Mouse (Mus musculus): Measurements from ENCODE around the gene Nup160. TPM values are rescaled to one million over a fixed set of nuclear protein-coding genes. Genes with fewer than 3 reads are reported as not detected.

The Nup160 gene
- polyA plus RNA-seq, 1 experiment from 2014 or later: 43.4 TPM

- Histone ChIP-seq H3K4me3 (replicated peaks) (no peak overlapping the region), H3K27ac (no peak overlapping the region), H3K27me3 (replicated peaks) (no peaks in the 10 kb centered on the region), H3K4me1 (replicated peaks) (peaks cover 11% of the 10 kb centered on the region; the same call in 1 of the 2 replicates), H3K36me3 (peaks cover 34% of the 10 kb centered on the region), H3K4me2 (replicated peaks) (no peak overlapping the region), H3K9ac (no peak overlapping the region), H3K9me3 (no peaks in the 10 kb centered on the region)
- WGBS: 74% methylated on average over 6 of the region's 6 CpGs
- no peak for ATAC-seq
These were observed 72.9 kb downstream of the Nup160 start for GRCm38 (mm10) chr2:90749676-90750459.

GRCm38 (mm10) chr2:90753565-90753964, 76.5 kb downstream of the Nup160 start:
- Histone ChIP-seq H3K9me3 (no peaks in the 10 kb centered on the region), H3K36me3 (peaks cover 49% of the 10 kb centered on the region), H3K27ac (no peak overlapping the region), H3K4me2 (replicated peaks) (no peak overlapping the region), H3K4me1 (replicated peaks) (peaks cover 3% of the 10 kb centered on the region; the same call in 1 of the 2 replicates), H3K27me3 (replicated peaks) (no peaks in the 10 kb centered on the region), H3K4me3 (replicated peaks) (no peak overlapping the region), H3K9ac (no peak overlapping the region)
- ATAC-seq: no peak
- WGBS: 97% methylated on average over 2 of the region's 2 CpGs

- 97% methylated on average over 3 of the region's 3 CpGs for WGBS
- no peaks in the 10 kb centered on the region for H3K4me1 ChIP-seq (replicated peaks)
- no peak overlapping the region for H3K27ac ChIP-seq
- H3K9me3 ChIP-seq: no peaks in the 10 kb centered on the region
- no peak overlapping the region for H3K4me3 ChIP-seq (replicated peaks)
- H3K27me3 ChIP-seq (replicated peaks): no peaks in the 10 kb centered on the region
- H3K4me2 ChIP-seq (replicated peaks): no peak overlapping the region
- H3K36me3 ChIP-seq: peaks cover 52% of the 10 kb centered on the region
- no peak for ATAC-seq
- no peak overlapping the region for H3K9ac ChIP-seq
These were observed 77.2 kb downstream of the Nup160 start for GRCm38 (mm10) chr2:90754188-90754587.

GRCm38 (mm10) chr2:90765123-90765522, 88.1 kb downstream of the Nup160 start:
- Histone ChIP-seq H3K4me1 (replicated peaks) (no peaks in the 10 kb centered on the region), H3K9ac (no peak overlapping the region), H3K4me3 (replicated peaks) (no peak overlapping the region), H3K27me3 (replicated peaks) (no peaks in the 10 kb centered on the region), H3K27ac (no peak overlapping the region), H3K9me3 (no peaks in the 10 kb centered on the region), H3K36me3 (peaks cover 53% of the 10 kb centered on the region), H3K4me2 (replicated peaks) (no peak overlapping the region)
- no peak for ATAC-seq
- WGBS: 80% methylated on average over 3 of the region's 3 CpGs

GRCm38 (mm10) chr2:90781323-90781722, 104.3 kb downstream of the Nup160 start:
- ATAC-seq: no peak
- Histone ChIP-seq H3K27ac (no peak overlapping the region), H3K4me3 (replicated peaks) (no peak overlapping the region), H3K27me3 (replicated peaks) (no peaks in the 10 kb centered on the region), H3K4me1 (replicated peaks) (peaks cover 7% of the 10 kb centered on the region; the same call in 1 of the 2 replicates), H3K9ac (no peak overlapping the region), H3K9me3 (no peaks in the 10 kb centered on the region), H3K36me3 (peaks cover 28% of the 10 kb centered on the region), H3K4me2 (replicated peaks) (no peak overlapping the region)
- 37% methylated on average over 3 of the region's 3 CpGs for WGBS

GRCm38 (mm10) chr2:90781938-90782337, 104.9 kb downstream of the Nup160 start:
- H3K4me3 ChIP-seq (replicated peaks): no peak overlapping the region
- peaks cover 7% of the 10 kb centered on the region; the same call in 1 of the 2 replicates for H3K4me1 ChIP-seq (replicated peaks)
- no peak overlapping the region for H3K27ac ChIP-seq
- H3K36me3 ChIP-seq: peaks cover 25% of the 10 kb centered on the region
- H3K27me3 ChIP-seq (replicated peaks): no peaks in the 10 kb centered on the region
- H3K9ac ChIP-seq: no peak overlapping the region
- no peak overlapping the region for H3K4me2 ChIP-seq (replicated peaks)
- ATAC-seq: peak; percentile 7; the same call in 1 of the 2 replicates
- no peaks in the 10 kb centered on the region for H3K9me3 ChIP-seq
- 48% methylated on average over 2 of the region's 2 CpGs for WGBS

- Histone ChIP-seq H3K4me1 (replicated peaks) (peaks cover 7% of the 10 kb centered on the region; the same call in 1 of the 2 replicates), H3K9ac (peak within 1 kb of the TSS; percentile 47), H3K4me2 (replicated peaks) (peak within 1 kb of the TSS; percentile 92), H3K4me3 (replicated peaks) (peak within 1 kb of the TSS; percentile 47), H3K27ac (no peak within 1 kb of the TSS), H3K36me3 (peaks cover 24% of the 10 kb centered on the region), H3K27me3 (replicated peaks) (no peaks in the 10 kb centered on the region), H3K9me3 (no peaks in the 10 kb centered on the region)
- peak; percentile 72 for ATAC-seq
- 3% methylated on average over 11 of the region's 11 CpGs for WGBS
These were observed 105.4 kb downstream of the Nup160 start, which contains the start of gene Agbl2 for GRCm38 (mm10) chr2:90782458-90782857. Gene Agbl2, plus strand, starts transcription at chr2:90782727.

- WGBS: 2% methylated on average over 29 of the region's 29 CpGs
These were observed 106.0 kb downstream of the Nup160 start for GRCm38 (mm10) chr2:90782901-90783486.

More at GRCm38 (mm10) chr2:90782901-90783486, 106.0 kb downstream of the Nup160 start:
- Histone ChIP-seq H3K27ac (no peak overlapping the region), H3K27me3 (replicated peaks) (no peaks in the 10 kb centered on the region), H3K4me1 (replicated peaks) (peaks cover 7% of the 10 kb centered on the region; the same call in 1 of the 2 replicates), H3K36me3 (peaks cover 19% of the 10 kb centered on the region), H3K4me2 (replicated peaks) (peak overlapping the region; percentile 92), H3K4me3 (replicated peaks) (peak overlapping the region; percentile 47), H3K9me3 (no peaks in the 10 kb centered on the region), H3K9ac (peak overlapping the region; percentile 47)
- peak; percentile 68 for ATAC-seq

Other genes with a start within 250 kb of the Nup160 start
- gene Ptprj, start 96.6 kb upstream of the Nup160 start, polyA plus RNA-seq (2015; fragmentation: Nextera tagmentation; extraction: Ambion mirVana): 4.4 and 5.3 TPM in 2 replicates
- 67.0 and 71.5 TPM in 2 replicates for gene Fnbp4, start 68.2 kb downstream of the Nup160 start, polyA plus RNA-seq (2015; fragmentation: Nextera tagmentation; extraction: Ambion mirVana)
- gene Agbl2, start 105.5 kb downstream of the Nup160 start, polyA plus RNA-seq (2015; fragmentation: Nextera tagmentation; extraction: Ambion mirVana): 0.44 and 0.57 TPM in 2 replicates
- 332 and 357 TPM in 2 replicates for gene Mtch2, start 169.9 kb downstream of the Nup160 start, polyA plus RNA-seq (2015; fragmentation: Nextera tagmentation; extraction: Ambion mirVana)
- gene C1qtnf4, start 208.6 kb downstream of the Nup160 start, polyA plus RNA-seq (2015; fragmentation: Nextera tagmentation; extraction: Ambion mirVana): 6.9 and 8.8 TPM in 2 replicates
- gene Kbtbd4, start 227.5 kb downstream of the Nup160 start, polyA plus RNA-seq (2015; fragmentation: Nextera tagmentation; extraction: Ambion mirVana): 27.8 and 29.8 TPM in 2 replicates
- 276 and 282 TPM in 2 replicates for gene Ndufs3, start 227.6 kb downstream of the Nup160 start, polyA plus RNA-seq (2015; fragmentation: Nextera tagmentation; extraction: Ambion mirVana)